Mouse (Mus musculus) midbrain, embryonic 12.5 days (tissue): ENCODE measurements at regions not wholly inside any gene's neighbourhood (a gene's known extent, or its start where the extent isn't known, plus 50 kb on each side); places are given as distances from the start of the nearest gene placed in this dataset.

ENCODE experiments used
- ATAC-seq: fragments of 200-750 bp; cut with Nextera tagmentation; 2 replicates; pipeline ENCODE4 v1.8.0; 2017; ENCODE audit warnings: low read depth, moderate TSS enrichment, moderate library complexity; ENCODE audit not compliant: low FRiP score
- H3K27ac ChIP-seq: fragments of 300-500 bp; sonication (generic); replicated peaks from 2 replicates; pipeline ENCODE4 v1.5.1; 2016; ENCODE audit warnings: mild to moderate bottlenecking
- H3K27me3 ChIP-seq: fragments of 300-500 bp; sonication (generic); 2 replicates; pipeline ENCODE4 v1.6.1; 2016; ENCODE audit warnings: mild to moderate bottlenecking
- H3K36me3 ChIP-seq: fragments of 300-500 bp; sonication (generic); 2 replicates; pipeline ENCODE4 v1.6.1; 2016
- H3K4me1 ChIP-seq: fragments of 300-500 bp; sonication (generic); 2 replicates; pipeline ENCODE4 v1.6.1; 2016
- H3K4me2 ChIP-seq: fragments of 300-500 bp; sonication (generic); replicated peaks from 2 replicates; pipeline ENCODE4 v1.6.1; 2016; ENCODE audit warnings: mild to moderate bottlenecking, moderate library complexity
- H3K4me3 ChIP-seq: fragments of 300-500 bp; sonication (generic); 2 replicates; pipeline ENCODE4 v1.5.1; 2016; ENCODE audit warnings: mild to moderate bottlenecking
- H3K9ac ChIP-seq: fragments of 300-500 bp; sonication (generic); replicated peaks from 2 replicates; pipeline ENCODE4 v1.6.1; 2016; ENCODE audit warnings: mild to moderate bottlenecking, moderate library complexity
- H3K9me3 ChIP-seq: fragments of 300-500 bp; sonication (generic); 2 replicates; pipeline ENCODE4 v1.6.1; 2016; ENCODE audit warnings: mild to moderate bottlenecking
- WGBS: fragments of 180-500 bp; shearing (Covaris S2); methylation state at CpG from one replicate; pipeline ENCODE4 v1.1.7; 2016; 5-methylcytosine and 5-hydroxymethylcytosine counted together

DNA sequence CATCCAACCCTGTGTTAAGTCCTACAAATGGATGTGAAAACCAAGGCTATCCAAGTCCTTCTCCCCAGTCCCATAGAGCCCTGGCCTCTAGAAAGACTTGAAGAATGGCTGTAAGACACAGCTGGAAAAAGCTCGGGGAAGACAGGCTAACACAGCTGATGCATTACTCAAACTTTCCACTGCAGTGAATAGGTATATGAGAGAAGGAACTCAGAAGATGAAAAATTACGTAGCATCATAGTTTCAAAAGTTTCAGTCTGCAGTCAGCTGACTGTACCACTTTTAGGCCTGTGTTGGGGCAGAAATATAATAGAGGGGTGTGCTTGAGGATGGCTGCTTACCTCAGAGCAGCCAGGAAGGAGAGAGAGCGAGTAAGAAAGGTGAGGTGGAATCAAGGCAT is 456.3 kb upstream of the Vstm2b start:
- 87% methylated on average over 3 of the region's 3 CpGs for WGBS
- H3K9ac ChIP-seq = no peak overlapping the region
- H3K36me3 ChIP-seq = no peaks in the 10 kb centered on the region
- H3K9me3 ChIP-seq = no peaks in the 10 kb centered on the region; the same call in 1 of the 2 replicates
- H3K27ac ChIP-seq = no peak overlapping the region
- no peak for ATAC-seq
- no peaks in the 10 kb centered on the region for H3K27me3 ChIP-seq
- no peak overlapping the region for H3K4me3 ChIP-seq
- no peak overlapping the region for H3K4me2 ChIP-seq
- H3K4me1 ChIP-seq = no peaks in the 10 kb centered on the region

DNA sequence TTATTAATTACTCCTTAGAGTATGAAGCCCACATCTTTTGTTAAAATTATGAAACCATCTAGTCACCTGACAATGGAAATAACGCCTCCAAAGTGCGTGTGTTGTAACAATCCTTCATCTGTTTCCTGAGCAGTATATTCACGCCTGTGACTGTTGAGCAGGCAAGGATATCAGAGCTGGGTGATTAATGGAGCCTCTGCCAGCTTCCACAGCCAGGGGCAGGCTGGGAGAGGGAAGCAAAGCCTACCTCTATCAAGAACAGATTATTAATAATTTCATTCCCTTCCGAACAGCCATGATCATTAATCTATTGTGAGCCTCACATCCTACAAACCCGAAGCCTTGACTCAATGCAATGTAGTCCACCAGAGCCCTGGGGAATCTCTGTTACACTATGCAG is 431.7 kb upstream of the Vstm2b start:
- Histone ChIP-seq H3K27ac (no peak overlapping the region), H3K36me3 (no peaks in the 10 kb centered on the region), H3K4me2 (no peak overlapping the region), H3K9ac (no peak overlapping the region), H3K4me3 (no peak overlapping the region), H3K27me3 (no peaks in the 10 kb centered on the region), H3K4me1 (no peaks in the 10 kb centered on the region), H3K9me3 (no peaks in the 10 kb centered on the region)
- no peak for ATAC-seq
- 90% methylated on average over 5 of the region's 5 CpGs for WGBS

DNA sequence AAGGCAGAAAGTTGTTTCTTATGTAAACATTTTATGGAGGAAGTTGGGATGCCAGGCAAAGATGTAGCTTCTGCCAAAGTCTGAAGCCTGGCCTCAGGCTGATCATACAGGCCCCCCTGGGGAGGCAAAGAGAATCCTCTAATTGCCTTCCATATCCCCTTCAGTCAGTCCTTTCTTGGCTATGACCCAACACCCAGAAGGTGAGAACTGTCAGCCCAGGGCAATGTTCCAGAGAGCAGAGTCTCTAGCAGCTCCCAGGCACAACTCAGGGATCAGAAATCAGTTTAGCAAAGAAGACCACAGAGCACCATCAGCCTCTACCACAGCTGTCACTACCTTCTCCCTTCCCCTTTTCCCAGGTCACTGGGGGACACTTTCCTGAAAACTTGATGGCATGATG is 410.9 kb upstream of the Vstm2b start:
- Histone ChIP-seq H3K4me1 (no peaks in the 10 kb centered on the region), H3K27me3 (no peaks in the 10 kb centered on the region), H3K9ac (no peak overlapping the region), H3K9me3 (no peaks in the 10 kb centered on the region), H3K4me3 (no peak overlapping the region), H3K27ac (no peak overlapping the region), H3K4me2 (no peak overlapping the region), H3K36me3 (no peaks in the 10 kb centered on the region)
- ATAC-seq = no peak

DNA sequence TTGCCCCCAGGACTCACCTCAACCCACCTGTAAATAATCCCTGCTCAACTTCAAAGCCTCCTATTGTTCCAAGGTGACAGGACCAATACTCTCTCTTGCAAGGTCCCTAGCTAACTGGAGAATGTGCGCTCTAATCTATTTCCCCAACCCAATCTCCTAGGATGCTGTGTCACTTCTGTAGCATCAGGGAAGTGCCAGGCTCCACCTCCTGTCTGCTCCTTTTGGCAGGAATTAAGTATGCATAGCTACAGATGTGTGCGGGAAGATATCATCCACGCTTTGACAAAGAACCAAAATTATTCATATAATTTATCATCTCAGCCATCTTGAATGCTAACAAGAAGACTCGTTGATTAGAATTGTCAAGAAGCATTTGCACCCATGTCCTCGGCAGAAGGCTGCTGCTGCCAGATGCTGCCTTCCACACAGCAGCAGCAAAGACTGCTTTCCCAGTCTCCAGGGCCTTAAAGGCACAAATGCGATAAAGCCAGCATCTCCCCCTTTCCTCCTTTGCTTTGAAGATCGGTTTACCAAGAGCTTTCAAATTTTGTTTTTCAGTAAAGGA is 375.3 kb upstream of the Vstm2b start:
- no peak for ATAC-seq
- Histone ChIP-seq H3K4me3 (no peak overlapping the region), H3K36me3 (no peaks in the 10 kb centered on the region), H3K9ac (no peak overlapping the region), H3K4me1 (no peaks in the 10 kb centered on the region), H3K27me3 (no peaks in the 10 kb centered on the region), H3K4me2 (no peak overlapping the region), H3K9me3 (no peaks in the 10 kb centered on the region), H3K27ac (no peak overlapping the region)
- 79% methylated on average over 7 of the region's 7 CpGs for WGBS

DNA sequence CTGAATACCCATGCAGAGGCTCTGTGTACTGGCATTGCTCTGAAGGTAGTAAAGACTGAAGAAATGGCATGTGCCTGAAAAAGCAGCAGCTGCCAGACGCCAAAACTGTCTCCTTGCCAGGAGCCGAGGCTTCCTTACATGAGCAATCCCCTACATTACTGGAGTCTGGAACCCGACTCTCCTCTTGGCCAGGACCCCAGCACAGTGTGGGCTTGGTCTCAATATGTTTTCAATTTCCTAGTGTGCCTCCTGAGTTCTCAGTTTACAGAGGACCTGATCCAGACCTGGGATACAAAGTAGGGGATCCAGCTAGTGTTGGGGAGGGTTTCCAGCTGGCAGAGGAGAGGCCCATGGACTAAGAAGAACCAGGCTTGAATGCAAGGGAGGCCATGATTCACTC is 361.5 kb upstream of the Vstm2b start:
- no peak overlapping the region for H3K4me2 ChIP-seq
- H3K9me3 ChIP-seq = no peaks in the 10 kb centered on the region
- H3K27me3 ChIP-seq = no peaks in the 10 kb centered on the region
- no peak for ATAC-seq
- H3K4me3 ChIP-seq = no peak overlapping the region
- H3K36me3 ChIP-seq = no peaks in the 10 kb centered on the region
- WGBS = 72% methylated on average over 3 of the region's 3 CpGs
- H3K4me1 ChIP-seq = no peaks in the 10 kb centered on the region
- H3K27ac ChIP-seq = no peak overlapping the region
- H3K9ac ChIP-seq = no peak overlapping the region

DNA sequence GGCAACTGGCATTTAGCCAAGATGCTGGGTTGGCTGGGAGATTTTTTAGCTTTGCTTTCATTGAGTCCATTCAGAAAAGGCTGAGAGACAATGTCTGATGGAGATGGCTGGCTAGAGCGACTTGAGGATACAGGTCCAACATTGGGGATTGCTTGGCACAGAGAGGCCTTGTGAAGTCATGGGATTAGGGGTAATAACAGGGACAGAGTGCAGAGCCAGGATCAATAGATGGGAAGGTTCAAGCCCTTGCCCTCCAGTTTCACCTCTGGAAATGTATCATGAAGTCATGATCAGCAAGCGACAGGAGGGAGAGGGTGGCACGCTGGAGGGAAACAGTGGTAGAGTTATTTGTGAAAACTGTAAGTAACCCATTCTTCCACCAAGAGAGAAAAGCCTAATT is 360.5 kb upstream of the Vstm2b start:
- H3K27ac ChIP-seq = no peak overlapping the region
- no peak overlapping the region for H3K4me3 ChIP-seq
- WGBS = 94% methylated on average over 3 of the region's 3 CpGs
- ATAC-seq = no peak
- H3K4me1 ChIP-seq = no peaks in the 10 kb centered on the region
- no peak overlapping the region for H3K4me2 ChIP-seq
- no peaks in the 10 kb centered on the region for H3K27me3 ChIP-seq
- no peaks in the 10 kb centered on the region for H3K9me3 ChIP-seq
- H3K9ac ChIP-seq = no peak overlapping the region
- H3K36me3 ChIP-seq = no peaks in the 10 kb centered on the region

DNA sequence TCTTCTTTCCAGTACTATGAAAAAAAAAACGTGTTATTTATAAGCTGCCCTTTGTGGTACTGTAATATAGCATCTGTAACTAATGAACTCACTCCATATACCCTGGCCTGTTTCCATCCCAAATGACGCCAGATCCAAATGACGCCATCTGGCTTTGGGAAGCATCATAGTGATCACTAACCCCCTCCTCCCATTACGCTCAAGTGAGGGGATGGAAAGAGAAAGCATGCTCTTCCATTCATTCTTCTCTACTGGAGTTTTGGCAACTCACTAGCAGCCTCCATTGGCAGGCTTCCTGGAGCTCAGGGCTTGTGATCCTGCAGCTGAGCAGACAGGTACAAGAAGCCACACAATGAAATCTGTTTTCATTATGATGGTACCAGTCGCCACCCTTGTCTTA is 358.3 kb upstream of the Vstm2b start:
- H3K9me3 ChIP-seq = no peaks in the 10 kb centered on the region

DNA sequence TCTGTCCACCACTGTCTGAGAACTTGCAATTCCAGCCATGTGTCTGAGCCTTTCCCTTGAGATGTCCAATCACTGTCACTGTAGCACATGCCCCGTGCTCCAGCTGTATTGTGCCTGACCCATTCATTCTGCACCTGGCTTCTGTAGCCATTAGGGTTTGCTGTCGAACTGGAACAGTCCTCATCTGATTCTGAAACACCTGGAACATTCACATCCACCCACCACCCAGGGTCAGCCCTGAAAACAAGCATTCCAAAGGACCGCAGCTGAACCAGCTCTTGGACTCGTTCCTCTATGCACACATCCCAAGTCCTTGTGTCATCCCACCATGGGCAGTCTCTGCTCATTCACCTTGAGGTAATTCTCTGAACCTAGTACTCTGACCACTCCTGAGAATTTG is 356.8 kb upstream of the Vstm2b start:
- no peaks in the 10 kb centered on the region for H3K4me1 ChIP-seq
- no peak overlapping the region for H3K9ac ChIP-seq
- H3K36me3 ChIP-seq = no peaks in the 10 kb centered on the region
- no peak overlapping the region for H3K27ac ChIP-seq
- ATAC-seq = no peak
- no peak overlapping the region for H3K4me3 ChIP-seq
- H3K4me2 ChIP-seq = no peak overlapping the region
- WGBS = 78% methylated on average over 4 of the region's 4 CpGs
- H3K9me3 ChIP-seq = no peaks in the 10 kb centered on the region
- H3K27me3 ChIP-seq = no peaks in the 10 kb centered on the region

More for the DNA sequence above, 358.3 kb upstream of the Vstm2b start:
- Histone ChIP-seq H3K36me3 (no peaks in the 10 kb centered on the region), H3K4me3 (no peak overlapping the region), H3K4me2 (no peak overlapping the region), H3K4me1 (no peaks in the 10 kb centered on the region), H3K9ac (no peak overlapping the region), H3K27me3 (no peaks in the 10 kb centered on the region), H3K27ac (no peak overlapping the region)
- 77% methylated on average over 5 of the region's 5 CpGs for WGBS
- no peak for ATAC-seq

DNA sequence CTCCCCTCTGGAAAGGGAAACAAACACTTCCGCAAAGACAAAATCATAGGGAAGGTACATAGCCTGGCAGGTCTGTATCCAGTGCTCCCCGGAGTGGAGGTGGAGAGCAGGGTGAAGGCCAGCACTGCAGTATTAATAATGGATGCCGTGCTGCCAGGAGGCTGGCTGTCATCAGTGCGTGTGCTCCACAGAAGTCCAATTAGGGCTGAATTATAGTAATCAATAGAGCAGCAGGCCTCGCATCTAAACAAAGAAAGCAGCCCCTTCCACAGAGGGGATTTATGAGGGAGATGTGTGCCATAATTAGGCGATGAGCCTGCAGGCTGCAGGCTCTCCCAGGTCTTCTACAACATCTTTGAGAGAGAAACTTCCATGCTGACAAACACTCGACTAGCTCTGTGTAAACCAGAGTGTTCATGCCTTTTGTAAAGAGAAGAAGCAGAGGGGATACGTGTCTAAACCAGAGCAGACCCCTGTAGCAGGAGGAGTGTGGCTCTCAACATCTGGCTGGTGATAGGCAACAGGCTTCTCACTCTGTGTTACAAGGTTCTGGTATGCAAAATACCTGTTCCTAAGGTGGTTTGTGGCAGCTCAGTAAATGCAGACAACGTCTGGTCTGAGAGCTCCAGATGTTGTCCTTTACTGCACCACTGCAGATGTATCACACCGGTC is 334.5 kb upstream of the Vstm2b start:
- Histone ChIP-seq H3K27ac (0 out of 2 replicates have a peak overlapping the region, but pooled peaks have one; percentile 10), H3K27me3 (no peaks in the 10 kb centered on the region), H3K36me3 (no peaks in the 10 kb centered on the region), H3K9ac (0 out of 2 replicates have a peak overlapping the region, but pooled peaks have one; percentile 6), H3K4me3 (no peak overlapping the region), H3K9me3 (no peaks in the 10 kb centered on the region), H3K4me2 (no peak overlapping the region), H3K4me1 (peaks cover 7% of the 10 kb centered on the region; the same call in 1 of the 2 replicates)
- ATAC-seq = peak; percentile 86
- 58% methylated on average over 10 of the region's 10 CpGs for WGBS

DNA sequence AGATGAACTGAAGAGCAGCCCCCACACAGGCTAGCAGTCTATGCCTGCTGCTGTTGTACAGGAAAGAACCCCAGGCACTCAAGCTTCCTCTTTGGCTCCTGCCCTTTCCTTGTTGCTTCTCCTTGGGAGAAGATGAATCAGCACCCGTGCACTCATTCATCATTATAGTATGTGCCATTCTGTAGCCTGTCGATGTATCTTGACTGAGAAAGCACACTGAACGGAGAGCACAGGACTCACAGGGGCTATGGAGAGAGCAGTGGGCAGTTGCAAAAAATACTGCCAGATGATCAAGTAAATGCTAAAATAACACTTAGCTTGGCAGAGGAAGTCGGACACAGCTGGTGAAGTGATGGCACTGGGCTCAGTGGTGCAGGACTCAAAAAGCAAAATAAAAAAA is 322.2 kb upstream of the Vstm2b start:
- H3K9ac ChIP-seq = no peak overlapping the region
- no peak overlapping the region for H3K4me2 ChIP-seq
- H3K27ac ChIP-seq = no peak overlapping the region
- H3K36me3 ChIP-seq = no peaks in the 10 kb centered on the region
- no peaks in the 10 kb centered on the region for H3K27me3 ChIP-seq
- H3K4me1 ChIP-seq = no peaks in the 10 kb centered on the region
- no peaks in the 10 kb centered on the region for H3K9me3 ChIP-seq
- WGBS = 90% methylated on average over 4 of the region's 4 CpGs
- H3K4me3 ChIP-seq = no peak overlapping the region
- no peak for ATAC-seq

DNA sequence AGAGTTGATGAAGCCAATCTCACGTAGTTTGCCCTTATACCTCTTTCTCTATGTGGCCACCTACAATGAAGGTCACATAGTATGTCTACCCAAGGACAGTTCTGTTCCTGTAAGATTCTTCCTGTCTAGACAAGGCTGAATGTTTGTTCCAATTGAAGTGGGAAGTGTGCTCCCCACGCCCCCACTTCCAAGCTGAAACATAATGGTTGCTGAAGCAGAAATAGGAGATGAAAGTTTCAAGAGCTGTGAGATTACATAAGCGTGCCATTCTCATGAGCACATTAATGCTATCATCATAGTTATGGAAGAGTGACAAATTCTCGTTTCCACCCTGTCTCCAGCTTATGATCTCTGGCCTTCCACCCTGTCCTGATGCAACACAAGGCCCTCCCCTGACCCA is 320.8 kb upstream of the Vstm2b start:
- no peak for ATAC-seq
- no peak overlapping the region for H3K4me2 ChIP-seq
- WGBS = 79% methylated on average over 4 of the region's 4 CpGs

DNA sequence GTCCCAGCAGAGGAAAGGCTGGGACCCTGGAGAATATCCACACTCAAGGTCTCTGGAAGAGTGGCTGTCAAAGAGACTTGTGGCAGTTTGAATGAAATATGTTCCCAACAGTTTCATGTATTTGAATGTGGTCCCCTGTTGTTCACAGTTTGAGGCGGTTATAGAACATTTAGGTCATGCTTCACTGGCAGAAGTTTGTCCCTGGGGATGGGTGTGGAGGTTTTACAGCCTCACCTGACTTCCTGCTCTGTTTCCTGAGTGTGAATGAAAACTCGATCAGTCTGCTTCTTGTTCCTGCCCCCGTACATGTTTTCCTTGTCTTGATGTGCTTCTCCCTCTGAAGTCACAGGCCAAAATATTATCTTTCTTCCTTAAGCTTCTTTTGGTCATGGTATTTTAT is 277.4 kb upstream of the Vstm2b start:
- Histone ChIP-seq H3K36me3 (no peaks in the 10 kb centered on the region), H3K4me1 (no peaks in the 10 kb centered on the region), H3K27ac (no peak overlapping the region), H3K4me3 (no peak overlapping the region), H3K9ac (no peak overlapping the region), H3K4me2 (no peak overlapping the region), H3K27me3 (no peaks in the 10 kb centered on the region), H3K9me3 (no peaks in the 10 kb centered on the region)
- 83% methylated on average over 3 of the region's 3 CpGs for WGBS
- ATAC-seq = no peak

More for the DNA sequence above, 320.8 kb upstream of the Vstm2b start:
- H3K9me3 ChIP-seq = no peaks in the 10 kb centered on the region
- no peak overlapping the region for H3K9ac ChIP-seq
- H3K4me1 ChIP-seq = no peaks in the 10 kb centered on the region
- no peak overlapping the region for H3K4me3 ChIP-seq
- no peaks in the 10 kb centered on the region for H3K36me3 ChIP-seq
- H3K27ac ChIP-seq = no peak overlapping the region
- H3K27me3 ChIP-seq = no peaks in the 10 kb centered on the region

DNA sequence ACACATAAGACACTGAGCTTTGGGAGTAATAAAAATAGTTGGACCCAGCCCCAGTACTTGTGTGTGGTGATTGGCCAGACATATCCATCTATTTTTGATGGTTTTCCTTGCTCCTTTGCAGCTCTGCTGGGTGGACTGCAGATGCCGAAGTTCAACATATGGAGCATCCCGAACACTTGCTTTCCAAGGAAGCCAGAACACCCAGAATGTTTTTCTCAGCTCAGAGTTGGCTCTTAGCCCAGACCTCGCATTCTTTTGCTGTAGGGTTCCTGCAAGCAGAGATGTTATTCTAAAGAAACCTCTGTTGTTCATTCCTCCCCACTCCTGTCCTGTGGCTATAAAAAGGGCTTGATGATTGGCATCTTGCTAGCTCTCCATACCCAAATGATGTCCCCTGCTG is 275.3 kb upstream of the Vstm2b start:
- H3K4me3 ChIP-seq = no peak overlapping the region
- H3K9ac ChIP-seq = no peak overlapping the region
- no peaks in the 10 kb centered on the region for H3K36me3 ChIP-seq
- H3K27me3 ChIP-seq = no peaks in the 10 kb centered on the region
- no peak overlapping the region for H3K27ac ChIP-seq
- no peaks in the 10 kb centered on the region for H3K4me1 ChIP-seq
- ATAC-seq = no peak
- H3K9me3 ChIP-seq = no peaks in the 10 kb centered on the region
- WGBS = 75% methylated on average over 3 of the region's 3 CpGs
- H3K4me2 ChIP-seq = no peak overlapping the region
